Mouse (Mus musculus) ES-Bruce4 (cell line): Measurements from ENCODE around the gene Col28a1. TPM values are rescaled to one million over a fixed set of nuclear protein-coding genes. Genes with fewer than 3 reads are reported as not detected.

Experiments used
- H3K27ac ChIP-seq: 2 replicates; pipeline ENCODE4 v1.5.1; 2012; ENCODE audit warnings: low read length, inconsistent platforms; ENCODE audit not compliant: insufficient read depth
- H3K27me3 ChIP-seq: 2 replicates; pipeline ENCODE4 v1.6.1; 2012; ENCODE audit warnings: mild to moderate bottlenecking, low read length, inconsistent platforms; ENCODE audit not compliant: control insufficient read depth, poor library complexity, insufficient read depth, severe bottlenecking
- H3K36me3 ChIP-seq: 2 replicates; pipeline ENCODE4 v1.6.1; 2012; ENCODE audit warnings: inconsistent platforms, mild to moderate bottlenecking, low read length, moderate library complexity; ENCODE audit not compliant: control insufficient read depth, poor library complexity, insufficient read depth, severe bottlenecking
- H3K4me1 ChIP-seq: one replicate; pipeline ENCODE4 v1.8.1; 2011; ENCODE audit warnings: low read length; ENCODE audit not compliant: control insufficient read depth, insufficient read depth
- H3K4me3 ChIP-seq: 2 replicates; pipeline ENCODE4 v1.5.1; 2011; ENCODE audit warnings: low read depth, mild to moderate bottlenecking, low read length
- H3K9ac ChIP-seq: 2 replicates; pipeline ENCODE4 v1.6.1; 2012; ENCODE audit warnings: low read depth, mild to moderate bottlenecking, inconsistent platforms; ENCODE audit not compliant: poor library complexity, severe bottlenecking
- H3K9me3 ChIP-seq: replicated peaks from 2 replicates; pipeline ENCODE4 v1.6.1; 2012; ENCODE audit warnings: mild to moderate bottlenecking, low read length, inconsistent platforms; ENCODE audit not compliant: control insufficient read depth, poor library complexity, insufficient read depth, severe bottlenecking
- CTCF ChIP-seq: IDR thresholded peaks from one replicate; pipeline ENCODE4 v1.8.1; 2011; ENCODE audit warnings: low read depth, low read length
- EP300 ChIP-seq: IDR thresholded peaks from 2 replicates; pipeline ENCODE4 v1.6.1; 2011; ENCODE audit warnings: low read depth, low read length; ENCODE audit not compliant: insufficient read depth
- POLR2A ChIP-seq: IDR thresholded peaks from one replicate; pipeline ENCODE4 v1.8.1; 2011; ENCODE audit warnings: low read length; ENCODE audit not compliant: insufficient read depth
- polyA plus RNA-seq: library from polyadenylated mRNA; stranded (reverse); fragments of >200 nt; gene quantifications from 2 replicates; pipeline ENCODE4 v1.2.4, GENCODE M21; 2011; ENCODE audit warnings: low read depth; ENCODE audit not compliant: missing spikeins, insufficient read depth, insufficient read length

The Col28a1 gene
- polyA plus RNA-seq: not detected in 2 replicates

DNA sequence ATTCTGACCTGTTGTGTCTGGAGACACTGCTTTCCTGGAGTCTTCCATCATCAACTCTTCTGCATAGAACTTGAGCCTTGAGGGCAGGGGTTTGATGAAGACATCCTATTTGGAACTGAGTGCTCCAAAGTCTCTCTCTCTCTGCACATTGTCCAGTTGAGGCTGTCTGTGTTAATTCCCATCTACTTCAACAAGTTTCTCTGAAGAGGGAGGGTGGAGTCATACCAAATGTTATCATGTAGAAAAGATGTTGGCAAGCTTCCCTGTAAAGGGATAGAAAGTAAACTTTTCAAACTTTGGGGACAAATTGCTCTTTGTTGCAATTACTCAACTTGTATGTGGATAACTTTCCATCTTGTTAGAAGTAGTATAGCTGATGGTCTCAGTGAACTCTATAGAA, at the start of gene Col28a1:
TSS of gene Col28a1 (minus strand) at position 101 of the 400 bp plus-strand sequence.
- H3K9ac ChIP-seq: no peak within 1 kb of the TSS
- no peaks in the 10 kb centered on the region for H3K36me3 ChIP-seq
- no peak within 1 kb of the TSS for H3K27ac ChIP-seq
- H3K4me3 ChIP-seq: no peak within 1 kb of the TSS
- H3K27me3 ChIP-seq: no peaks in the 10 kb centered on the region
- no peaks in the 10 kb centered on the region for H3K4me1 ChIP-seq
- TF ChIP-seq CTCF: no peak
- no peak for TF ChIP-seq POLR2A
- no peak for TF ChIP-seq EP300
- peaks cover 16% of the 10 kb centered on the region for H3K9me3 ChIP-seq

DNA sequence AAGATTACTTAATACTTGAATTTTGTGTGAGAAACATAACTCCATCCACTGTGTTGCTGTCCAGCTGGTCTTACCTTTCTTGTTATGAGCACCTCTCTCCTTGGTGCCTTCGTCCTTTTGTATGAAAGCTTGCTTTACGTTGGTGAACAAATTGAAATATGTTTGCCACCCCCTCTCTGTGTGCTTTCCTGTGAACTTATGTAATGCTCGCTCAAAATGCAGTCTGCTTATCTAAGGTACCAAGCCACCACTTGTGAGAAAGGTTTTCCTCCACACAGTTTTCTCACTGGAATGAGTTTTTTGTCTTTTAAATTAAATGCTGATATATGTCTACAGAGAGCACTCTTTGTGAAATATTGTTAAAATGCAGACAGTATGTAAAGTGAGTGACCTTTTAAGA, 36.2 kb upstream of the Col28a1 start:
- Histone ChIP-seq H3K27ac (no peak overlapping the region), H3K9me3 (no peaks in the 10 kb centered on the region), H3K9ac (no peak overlapping the region), H3K4me3 (no peak overlapping the region), H3K36me3 (peaks cover 6% of the 10 kb centered on the region), H3K4me1 (no peaks in the 10 kb centered on the region), H3K27me3 (no peaks in the 10 kb centered on the region)
- TF ChIP-seq CTCF (no peak), EP300 (no peak), POLR2A (no peak)

GRCm38 (mm10) chr6:8227035-8227434, 34.6 kb upstream of the Col28a1 start:
- H3K27ac ChIP-seq: no peak overlapping the region
- no peak overlapping the region for H3K4me3 ChIP-seq

GRCm38 (mm10) chr6:8210661-8211060, 18.2 kb upstream of the Col28a1 start:
- H3K9me3 ChIP-seq: no peaks in the 10 kb centered on the region
- no peak overlapping the region for H3K4me3 ChIP-seq
- H3K27ac ChIP-seq: no peak overlapping the region
- TF ChIP-seq EP300 (no peak), CTCF (no peak), POLR2A (no peak)
- no peaks in the 10 kb centered on the region for H3K4me1 ChIP-seq
- peaks cover 1% of the 10 kb centered on the region; the same call in 1 of the 2 replicates for H3K36me3 ChIP-seq
- H3K9ac ChIP-seq: peak overlapping the region; percentile 94; the same call in 1 of the 2 replicates
- H3K27me3 ChIP-seq: no peaks in the 10 kb centered on the region

More at GRCm38 (mm10) chr6:8227035-8227434, 34.6 kb upstream of the Col28a1 start:
- Histone ChIP-seq H3K27me3 (no peaks in the 10 kb centered on the region), H3K36me3 (peaks cover 7% of the 10 kb centered on the region), H3K4me1 (no peaks in the 10 kb centered on the region), H3K9ac (no peak overlapping the region), H3K9me3 (no peaks in the 10 kb centered on the region)
- TF ChIP-seq POLR2A (no peak), EP300 (no peak), CTCF (no peak)

DNA sequence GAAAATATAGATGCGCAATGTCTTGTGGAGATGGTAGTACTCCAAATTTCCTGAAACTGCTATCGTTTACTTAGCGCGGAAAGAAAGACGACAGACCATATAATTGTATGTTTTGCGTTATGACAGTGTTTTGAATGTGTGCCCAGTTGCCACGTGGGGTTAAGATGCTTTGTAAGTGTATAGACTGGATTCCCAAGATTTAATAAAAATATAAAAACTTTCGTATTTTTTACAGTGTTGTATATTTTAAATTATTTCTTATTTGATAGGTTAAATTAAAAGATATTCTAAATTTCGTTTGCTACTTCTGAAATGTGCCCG, 17.4 kb upstream of the Col28a1 start:
- TF ChIP-seq POLR2A (no peak), EP300 (no peak), CTCF (no peak)

DNA sequence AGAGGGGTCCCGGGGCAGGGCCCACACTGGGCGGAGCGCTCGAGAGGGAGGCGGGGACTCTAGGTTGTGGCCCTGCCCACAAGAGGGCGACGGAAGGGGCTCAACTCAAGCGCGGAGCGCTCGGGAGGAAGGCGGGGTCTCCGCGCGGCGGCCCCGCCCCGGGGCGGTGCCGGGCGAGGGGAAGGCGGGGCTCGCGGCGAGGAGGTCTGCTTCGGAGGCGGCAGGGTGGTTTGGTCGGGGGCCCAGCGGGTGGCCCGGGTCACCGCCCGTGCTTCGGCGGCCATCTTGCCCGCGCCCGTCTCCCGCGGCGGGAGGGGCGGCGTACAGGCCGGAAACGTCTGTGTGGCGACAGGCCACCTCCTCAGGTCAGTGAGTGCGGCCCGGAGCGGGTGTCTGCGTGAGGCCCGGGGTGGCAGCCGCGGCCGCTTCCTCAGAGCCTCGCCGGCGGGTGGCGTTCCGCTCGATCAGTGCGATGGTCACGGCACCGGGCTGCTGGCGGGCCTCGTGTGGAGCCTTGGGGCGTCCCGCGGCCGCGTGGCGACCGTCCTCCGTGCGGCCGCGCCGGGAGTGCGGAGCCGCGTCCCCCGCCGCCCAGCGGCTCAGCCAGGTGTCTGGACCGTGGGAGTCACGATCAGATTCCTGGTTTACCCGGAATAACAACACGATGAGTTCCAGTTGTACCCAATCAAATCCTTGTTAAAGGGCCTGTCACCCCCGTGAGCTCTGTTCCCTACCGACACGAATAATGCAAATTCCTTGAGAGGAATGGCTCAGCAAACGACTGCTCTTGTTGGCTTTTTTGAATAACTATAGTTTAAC, 16.8 kb upstream of the Col28a1 start, which contains the start of gene Mios:
TSS of gene Mios (plus strand) at position 176 of the 819 bp plus-strand sequence.
- no peaks in the 10 kb centered on the region for H3K4me1 ChIP-seq
- TF ChIP-seq POLR2A: no peak
- no peak for TF ChIP-seq EP300
- no peak for TF ChIP-seq CTCF
- peak within 1 kb of the TSS; percentile 80 for H3K4me3 ChIP-seq
- H3K27ac ChIP-seq: peak within 1 kb of the TSS; percentile 69
- H3K27me3 ChIP-seq: no peaks in the 10 kb centered on the region
- peak within 1 kb of the TSS; percentile 94 for H3K9ac ChIP-seq
- no peaks in the 10 kb centered on the region for H3K36me3 ChIP-seq
- H3K9me3 ChIP-seq: no peaks in the 10 kb centered on the region

More for the DNA sequence above, 17.4 kb upstream of the Col28a1 start:
- H3K4me1 ChIP-seq: no peaks in the 10 kb centered on the region
- no peaks in the 10 kb centered on the region for H3K27me3 ChIP-seq
- H3K9me3 ChIP-seq: no peaks in the 10 kb centered on the region
- H3K36me3 ChIP-seq: no peaks in the 10 kb centered on the region; the same call in 1 of the 2 replicates
- H3K4me3 ChIP-seq: peak overlapping the region; percentile 80
- peak overlapping the region; percentile 94 for H3K9ac ChIP-seq
- peak overlapping the region; percentile 69 for H3K27ac ChIP-seq
